ENCODE assay signal across 26 mouse cellular contexts in genomic region chr10:3549384-3549783, GRCm38 (mm10). TPM values are rescaled to one million over a fixed set of nuclear protein-coding genes. Genes with fewer than 3 reads are reported as not detected.
A peak's percentile ranks its signal among the peaks of the same experiment; 100 is the strongest.
DNase-seq lines count a peak whose midpoint lies in the region; ATAC-seq and TF ChIP-seq lines count a peak whose summit lies in the region.
"Had no signal": no experiment of that assay in that cellular context is flagged by ENCODE, and none has a peak within 500 bp of the region (broad histone marks: within the 10 kb centered on the region; RNA-seq: fewer than 3 reads in every experiment).

No protein-coding gene starts in this region.

- no peak overlapping the region for H3K4me2 ChIP-seq in embryonic facial prominence, embryonic 11.5 days (ENCODE audit: low read depth, low read length)
- no peak overlapping the region for H3K4me2 ChIP-seq in kidney, embryonic 16.5 days (replicated peaks; ENCODE audit: low read depth, low read length)
- no peak overlapping the region for H3K4me2 ChIP-seq in stomach, embryonic 16.5 days (ENCODE audit: low read depth, low read length)
- no peak overlapping the region for H3K4me2 ChIP-seq in stomach, postnatal 0 days (replicated peaks; ENCODE audit: low read depth)
- H3K4me2 ChIP-seq: embryonic facial prominence, embryonic 15.5 days; liver, embryonic 11.5 days; neural tube, embryonic 15.5 days; stomach, embryonic 15.5 days had no signal

- H3K27ac ChIP-seq in embryonic facial prominence, embryonic 11.5 days (replicated peaks; ENCODE audit: low read depth, low read length): no peak overlapping the region
- H3K27ac ChIP-seq in embryonic facial prominence, embryonic 10.5 days (replicated peaks): no peak overlapping the region
- H3K27ac ChIP-seq in kidney, embryonic 16.5 days (ENCODE audit: low read length): no peak overlapping the region
- H3K27ac ChIP-seq in stomach, embryonic 16.5 days (ENCODE audit: low read length): no peak overlapping the region
- H3K27ac ChIP-seq in stomach, postnatal 0 days (replicated peaks): no peak overlapping the region
- H3K27ac ChIP-seq: embryonic facial prominence, embryonic 15.5 days; layer of hippocampus, adult 2 months; neural tube, embryonic 15.5 days; stomach, embryonic 15.5 days had no signal

- H3K9me3 ChIP-seq in embryonic facial prominence, embryonic 11.5 days (replicated peaks; ENCODE audit: control insufficient read depth, low read length): no peaks in the 10 kb centered on the region
- H3K9me3 ChIP-seq in embryonic facial prominence, embryonic 10.5 days: no peaks in the 10 kb centered on the region
- H3K9me3 ChIP-seq in kidney, embryonic 16.5 days (ENCODE audit: low read length): no peaks in the 10 kb centered on the region
- H3K9me3 ChIP-seq in stomach, embryonic 16.5 days (replicated peaks; ENCODE audit: control insufficient read depth, low read length): no peaks in the 10 kb centered on the region
- H3K9me3 ChIP-seq in stomach, postnatal 0 days (ENCODE audit: control insufficient read depth, low read length): no peaks in the 10 kb centered on the region
- H3K9me3 ChIP-seq: embryonic facial prominence, embryonic 15.5 days; neural tube, embryonic 15.5 days; stomach, embryonic 15.5 days had no signal

- no peaks in the 10 kb centered on the region for H3K36me3 ChIP-seq in embryonic facial prominence, embryonic 11.5 days (replicated peaks; ENCODE audit: control insufficient read depth, insufficient read depth, low read depth, low read length)
- no peaks in the 10 kb centered on the region for H3K36me3 ChIP-seq in embryonic facial prominence, embryonic 10.5 days (replicated peaks)
- H3K36me3 ChIP-seq in kidney, embryonic 16.5 days (ENCODE audit: insufficient read depth, low read length): no peaks in the 10 kb centered on the region
- H3K36me3 ChIP-seq in stomach, embryonic 16.5 days (ENCODE audit: control insufficient read depth, insufficient read depth, low read length): no peaks in the 10 kb centered on the region
- H3K36me3 ChIP-seq in stomach, postnatal 0 days (ENCODE audit: control insufficient read depth, insufficient read depth, low read length): no peaks in the 10 kb centered on the region
- H3K36me3 ChIP-seq: embryonic facial prominence, embryonic 15.5 days; neural tube, embryonic 15.5 days; stomach, embryonic 15.5 days had no signal

- no peak overlapping the region for H3K9ac ChIP-seq in embryonic facial prominence, embryonic 11.5 days (replicated peaks; ENCODE audit: low read length)
- no peak overlapping the region for H3K9ac ChIP-seq in kidney, embryonic 16.5 days (replicated peaks; ENCODE audit: low read length)
- no peak overlapping the region for H3K9ac ChIP-seq in stomach, embryonic 16.5 days (ENCODE audit: low read length)
- H3K9ac ChIP-seq in stomach, postnatal 0 days (ENCODE audit: low read length): no peak overlapping the region
- H3K9ac ChIP-seq: embryonic facial prominence, embryonic 15.5 days; neural tube, embryonic 15.5 days; stomach, embryonic 15.5 days had no signal

- no peak for TF ChIP-seq CTCF in stomach, postnatal 0 days (IDR thresholded peaks at IDR 0.05; ENCODE audit: low read depth)

- TF ChIP-seq EP300 in stomach, postnatal 0 days (optimal IDR thresholded peaks at IDR 0.05): no peak

- 52% methylated on average over 2 of the region's 2 CpGs for WGBS in embryonic facial prominence, embryonic 11.5 days
- WGBS in embryonic facial prominence, embryonic 10.5 days: 56% methylated on average over 2 of the region's 2 CpGs
- WGBS in kidney, embryonic 16.5 days: 59% methylated on average over 2 of the region's 2 CpGs
- WGBS in stomach, embryonic 16.5 days: 32% methylated on average over 2 of the region's 2 CpGs
- WGBS in stomach, postnatal 0 days: 32% methylated on average over 2 of the region's 2 CpGs

- DNase-seq in embryonic facial prominence, embryonic 11.5 days (ENCODE audit: low spot score): peak; percentile 45
- DNase-seq in embryonic facial prominence, embryonic 10.5 days (ENCODE audit: low spot score): no peak
- DNase-seq in kidney, postnatal 10 days: peak; percentile 67
- DNase-seq in stomach, postnatal 0 days (ENCODE audit: low spot score): no peak
- no peak for DNase-seq in spleen, postnatal 36 days (ENCODE audit: low spot score in 2 of 2)
- DNase-seq: adrenal gland, postnatal 10 days; cerebellum, adult 9-11 months; gastrocnemius, postnatal 36 days; layer of hippocampus, postnatal 36 days; left cerebral cortex, postnatal 4 days; right cerebral cortex, postnatal 14 days had no signal

- no peaks in the 10 kb centered on the region for H3K4me1 ChIP-seq in embryonic facial prominence, embryonic 11.5 days (ENCODE audit: control insufficient read depth, insufficient read depth, low read length)
- H3K4me1 ChIP-seq in embryonic facial prominence, embryonic 10.5 days: no peaks in the 10 kb centered on the region
- no peaks in the 10 kb centered on the region for H3K4me1 ChIP-seq in kidney, embryonic 16.5 days (ENCODE audit: insufficient read depth, low read length)
- H3K4me1 ChIP-seq in stomach, embryonic 16.5 days (ENCODE audit: control insufficient read depth, insufficient read depth, low read length): peaks cover 5% of the 10 kb centered on the region
- no peaks in the 10 kb centered on the region for H3K4me1 ChIP-seq in stomach, postnatal 0 days (replicated peaks; ENCODE audit: control insufficient read depth, insufficient read depth)
- H3K4me1 ChIP-seq: neural tube, embryonic 15.5 days; stomach, embryonic 15.5 days had no signal

- ATAC-seq in embryonic facial prominence, embryonic 11.5 days (replicated peaks; ENCODE audit: insufficient number of reproducible peaks, low FRiP score, low TSS enrichment, low read depth): no peak
- no peak for ATAC-seq in kidney, embryonic 16.5 days (ENCODE audit: low FRiP score, low TSS enrichment)
- ATAC-seq in stomach, embryonic 16.5 days (ENCODE audit: insufficient read depth, low FRiP score): peak; percentile 33; the same call in 1 of the 2 replicates
- no peak for ATAC-seq in stomach, postnatal 0 days (ENCODE audit: low FRiP score, low TSS enrichment)
- ATAC-seq: activated CD4-positive, CD25-positive, alpha-beta regulatory T cell, adult 4 months; CD4-positive, CD25-positive, alpha-beta regulatory T cell, adult 4 months; forebrain, embryonic 16.5 days; hindbrain, embryonic 16.5 days; intestine, embryonic 16.5 days; midbrain, embryonic 16.5 days; Patski had no signal

- H3K4me3 ChIP-seq in embryonic facial prominence, embryonic 11.5 days (ENCODE audit: low read depth, low read length): no peak overlapping the region
- H3K4me3 ChIP-seq in embryonic facial prominence, embryonic 10.5 days: no peak overlapping the region
- H3K4me3 ChIP-seq in kidney, embryonic 16.5 days (ENCODE audit: low read length): no peak overlapping the region
- H3K4me3 ChIP-seq in stomach, embryonic 16.5 days (replicated peaks; ENCODE audit: low read length): no peak overlapping the region
- H3K4me3 ChIP-seq in stomach, postnatal 0 days (ENCODE audit: low read depth, low read length): no peak overlapping the region
- H3K4me3 ChIP-seq: embryonic facial prominence, embryonic 15.5 days; layer of hippocampus, adult 2 months; neural tube, embryonic 15.5 days; stomach, embryonic 15.5 days had no signal

- no peaks in the 10 kb centered on the region for H3K27me3 ChIP-seq in embryonic facial prominence, embryonic 11.5 days (ENCODE audit: control insufficient read depth, insufficient read depth, low read length)
- H3K27me3 ChIP-seq in embryonic facial prominence, embryonic 10.5 days (replicated peaks; ENCODE audit: low read depth, poor library complexity, severe bottlenecking): no peaks in the 10 kb centered on the region
- no peaks in the 10 kb centered on the region for H3K27me3 ChIP-seq in kidney, embryonic 16.5 days (ENCODE audit: insufficient read depth, low read length)
- no peaks in the 10 kb centered on the region for H3K27me3 ChIP-seq in stomach, embryonic 16.5 days (ENCODE audit: control insufficient read depth, insufficient read depth, low read length)
- H3K27me3 ChIP-seq in stomach, postnatal 0 days (ENCODE audit: control insufficient read depth, insufficient read depth, low read length): no peaks in the 10 kb centered on the region
- H3K27me3 ChIP-seq: embryonic facial prominence, embryonic 15.5 days; neural tube, embryonic 15.5 days; stomach, embryonic 15.5 days had no signal

RNA-seq across cellular contexts. Expression of gene Iyd, which starts 9.3 kb away (rescaled TPM):
- polyA plus RNA-seq in embryonic facial prominence, embryonic 11.5 days (2014; fragmentation: Nextera tagmentation; extraction: Ambion mirVana): not detected in 2 replicates
- not detected in 2 replicates for polyA plus RNA-seq in embryonic facial prominence, embryonic 10.5 days (2016; fragmentation: Nextera tagmentation; extraction: Ambion mirVana)
- polyA plus RNA-seq in kidney, embryonic 16.5 days (2015; fragmentation: Nextera tagmentation; extraction: Ambion mirVana): 6.6 and 8.0 TPM in 2 replicates
- polyA plus RNA-seq in stomach, embryonic 16.5 days (2015; fragmentation: Nextera tagmentation; extraction: Ambion mirVana): 14.3 and 15.9 TPM in 2 replicates
- polyA plus RNA-seq in stomach, postnatal 0 days (2015; fragmentation: Nextera tagmentation; extraction: Ambion mirVana): 33.5 and 35.5 TPM in 2 replicates
- polyA plus RNA-seq: activated CD4-positive, CD25-positive, alpha-beta regulatory T cell, adult 4 months; CD4-positive, CD25-positive, alpha-beta regulatory T cell, adult 4 months; Patski; spleen, adult 2 months had no signal

Comparison
In these comparisons a context has a peak if more than half of its experiments do, and no peak if none do; other contexts are left out.
1. DNase-seq: peak in embryonic facial prominence, embryonic 11.5 days (single experiment) and kidney, postnatal 10 days (single experiment); none in embryonic facial prominence, embryonic 10.5 days (single experiment), stomach, postnatal 0 days (single experiment) and spleen, postnatal 36 days (0 of 2).